Mouse (Mus musculus): ENCODE data around the gene Supt6. TPM values are rescaled to one million over a fixed set of nuclear protein-coding genes. Genes with fewer than 3 reads are reported as not detected.

The Supt6 gene
- total and polyA plus RNA-seq, 2 experiments from 2014 or later, result 19.4 to 37.6 TPM

DNA sequence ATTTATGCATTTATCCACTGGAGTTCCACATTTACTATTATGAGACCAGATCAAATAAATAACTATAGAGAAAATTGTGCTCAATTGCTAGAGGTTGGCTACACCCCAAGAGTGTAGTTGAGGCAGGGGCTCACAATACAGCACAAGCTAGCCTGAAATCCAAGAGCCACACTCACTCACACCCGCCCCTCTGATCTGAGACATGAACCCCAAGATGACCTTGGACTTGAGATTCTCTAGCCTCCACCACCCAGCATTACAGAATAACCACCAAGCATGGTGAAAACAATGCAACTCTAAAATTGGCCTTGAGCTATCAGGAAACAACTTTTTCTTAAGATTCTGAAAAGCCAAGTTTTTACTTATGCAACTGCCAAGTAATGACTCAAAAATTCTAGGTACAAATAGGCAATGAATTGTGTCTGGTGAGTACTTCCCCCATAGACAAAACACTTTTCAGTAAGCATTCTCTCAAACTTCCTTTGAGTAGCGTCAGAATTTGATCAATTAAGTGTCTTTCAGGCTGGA is 63.9 kb downstream of the Supt6 start:
- WGBS, result 42% methylated on average over 2 of the region's 2 CpGs
- Histone ChIP-seq H3K36me3 (ENCODE audit: insufficient read depth, low read length) (peaks cover 19% of the 10 kb centered on the region), H3K9ac (replicated peaks; ENCODE audit: low read length, poor library complexity, severe bottlenecking) (no peak overlapping the region), H3K27me3 (ENCODE audit: insufficient read depth, low read length) (no peaks in the 10 kb centered on the region), H3K27ac (ENCODE audit: low read depth, low read length) (no peak overlapping the region), H3K9me3 (ENCODE audit: low read length) (no peaks in the 10 kb centered on the region), H3K4me2 (ENCODE audit: low read depth, low read length, poor library complexity, severe bottlenecking) (peak overlapping the region; percentile 65), H3K4me1 (ENCODE audit: insufficient read depth, low read length) (peaks cover 11% of the 10 kb centered on the region; the same call in 1 of the 2 replicates), H3K4me3 (ENCODE audit: low read depth, low read length) (peak overlapping the region; percentile 82)
- ATAC-seq (ENCODE audit: low FRiP score), result no peak
- no peak for DNase-seq (ENCODE audit: low spot score)
- TF ChIP-seq CTCF (IDR thresholded peaks at IDR 0.05), result no peak

DNA sequence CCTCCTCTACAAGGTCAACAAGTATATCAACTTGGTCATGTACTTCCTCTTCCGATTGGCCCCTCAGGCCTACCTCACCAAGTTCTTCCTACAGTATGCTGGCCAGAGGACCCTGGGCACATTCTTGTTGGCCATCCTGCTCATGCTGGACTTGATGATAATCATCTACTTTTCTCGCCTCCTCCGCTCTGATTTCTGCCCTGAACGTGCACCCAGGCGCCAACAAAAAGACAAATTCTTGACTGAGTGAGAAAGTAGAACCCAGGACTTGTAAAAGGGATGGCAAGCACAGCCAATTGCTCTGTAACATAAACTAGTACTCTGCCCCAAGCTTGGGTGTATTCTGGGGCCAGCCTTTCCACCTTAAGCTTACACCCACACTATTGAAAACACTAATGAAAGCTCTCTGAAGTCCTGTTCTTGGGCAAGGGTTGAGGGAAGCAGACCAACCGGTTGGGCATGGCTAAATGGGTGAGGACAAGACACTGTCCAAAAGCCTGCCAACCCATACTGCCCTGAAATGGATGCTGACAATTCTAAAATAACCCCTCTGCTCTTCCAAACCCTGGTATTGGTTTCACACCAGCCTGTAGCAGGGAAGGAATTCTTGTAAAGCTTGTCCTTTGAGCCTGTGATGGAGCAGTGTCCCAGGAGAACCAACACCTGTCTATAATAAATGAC is 65.6 kb downstream of the Supt6 start:
- no peak overlapping the region for H3K4me2 ChIP-seq (ENCODE audit: low read depth, low read length, poor library complexity, severe bottlenecking)
- DNase-seq (ENCODE audit: low spot score), result no peak
- H3K9ac ChIP-seq (replicated peaks; ENCODE audit: low read length, poor library complexity, severe bottlenecking), result no peak overlapping the region
- H3K4me3 ChIP-seq (ENCODE audit: low read depth, low read length), result no peak overlapping the region
- H3K27ac ChIP-seq (ENCODE audit: low read depth, low read length), result no peak overlapping the region
- peaks cover 19% of the 10 kb centered on the region for H3K36me3 ChIP-seq (ENCODE audit: insufficient read depth, low read length)
- TF ChIP-seq CTCF (IDR thresholded peaks at IDR 0.05), result no peak
- 80% methylated on average over 6 of the region's 6 CpGs for WGBS
- peaks cover 12% of the 10 kb centered on the region; the same call in 1 of the 2 replicates for H3K4me1 ChIP-seq (ENCODE audit: insufficient read depth, low read length)
- no peaks in the 10 kb centered on the region for H3K9me3 ChIP-seq (ENCODE audit: low read length)
- no peaks in the 10 kb centered on the region for H3K27me3 ChIP-seq (ENCODE audit: insufficient read depth, low read length)
- ATAC-seq (ENCODE audit: low FRiP score), result no peak

DNA sequence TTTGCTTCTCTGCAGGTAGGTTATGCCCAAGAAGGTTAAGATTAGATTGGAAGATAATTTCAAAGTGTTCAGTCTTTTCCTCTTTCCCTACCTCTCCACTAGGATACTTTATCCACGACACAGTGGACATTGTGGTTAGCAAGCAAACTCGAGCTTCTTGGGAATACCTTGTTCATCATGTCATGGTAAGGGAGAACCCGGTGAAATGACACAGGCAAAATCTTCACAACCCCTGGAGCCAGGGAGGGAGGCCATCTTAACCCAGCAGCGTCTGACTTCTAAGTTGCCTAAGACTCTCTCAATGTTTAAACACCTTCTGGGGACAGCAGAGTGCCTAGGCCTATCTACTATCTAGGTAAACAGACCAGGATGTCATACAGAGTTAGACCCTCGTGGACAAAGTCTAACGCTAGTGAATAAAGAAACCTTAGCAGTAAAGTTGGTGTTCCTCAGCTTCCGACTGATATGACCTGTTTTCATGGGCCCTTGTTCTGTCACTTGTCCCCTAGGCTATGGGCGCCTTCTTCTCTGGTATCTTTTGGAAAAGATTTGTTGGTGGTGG is 66.3 kb downstream of the Supt6 start:
- 39% methylated on average over 8 of the region's 8 CpGs for WGBS
- ATAC-seq (ENCODE audit: low FRiP score), result no peak
- Histone ChIP-seq H3K9ac (replicated peaks; ENCODE audit: low read length, poor library complexity, severe bottlenecking) (no peak overlapping the region), H3K4me3 (ENCODE audit: low read depth, low read length) (no peak overlapping the region), H3K4me1 (ENCODE audit: insufficient read depth, low read length) (peaks cover 12% of the 10 kb centered on the region; the same call in 1 of the 2 replicates), H3K27ac (ENCODE audit: low read depth, low read length) (no peak overlapping the region), H3K27me3 (ENCODE audit: insufficient read depth, low read length) (no peaks in the 10 kb centered on the region), H3K36me3 (ENCODE audit: insufficient read depth, low read length) (peaks cover 19% of the 10 kb centered on the region), H3K4me2 (ENCODE audit: low read depth, low read length, poor library complexity, severe bottlenecking) (peak overlapping the region; percentile 69), H3K9me3 (ENCODE audit: low read length) (no peaks in the 10 kb centered on the region)
- no peak for DNase-seq (ENCODE audit: low spot score)
- TF ChIP-seq CTCF (IDR thresholded peaks at IDR 0.05), result no peak

DNA sequence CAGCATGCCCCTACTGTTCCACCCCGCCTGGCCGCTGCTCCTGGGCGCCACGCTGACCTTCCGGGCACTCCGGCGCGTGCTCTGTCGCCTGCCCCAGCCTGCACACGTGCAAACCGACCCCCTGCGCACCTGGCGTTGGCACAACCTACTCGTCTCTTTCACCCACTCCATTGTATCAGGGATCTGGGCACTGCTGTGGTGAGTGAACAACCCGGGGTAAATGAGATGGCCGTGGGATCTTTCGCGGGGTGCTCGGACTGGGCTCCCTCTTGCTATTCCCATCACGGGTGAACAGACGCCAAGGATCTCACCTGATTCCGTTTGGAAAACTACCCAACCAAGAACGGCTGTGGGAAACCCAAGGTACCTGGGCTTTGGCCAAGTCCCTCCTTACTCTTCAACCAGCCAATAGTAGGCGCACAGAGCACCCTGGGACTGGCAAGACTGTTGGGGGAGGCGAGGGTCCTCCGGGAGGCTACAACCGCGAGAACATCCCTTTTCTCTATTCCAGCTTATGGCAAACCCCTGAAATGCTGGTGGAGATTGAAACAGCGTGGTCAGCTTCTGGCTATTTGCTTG is 66.8 kb downstream of the Supt6 start:
- ATAC-seq (ENCODE audit: low FRiP score), result peak; percentile 29; the same call in 1 of the 2 replicates
- DNase-seq (ENCODE audit: low spot score), result peak; percentile 86
- no peak; the same call in 1 of the 2 replicates for TF ChIP-seq CTCF (IDR thresholded peaks at IDR 0.05)
- no peaks in the 10 kb centered on the region for H3K27me3 ChIP-seq (ENCODE audit: insufficient read depth, low read length)
- H3K4me3 ChIP-seq (ENCODE audit: low read depth, low read length), result peak overlapping the region; percentile 62
- no peaks in the 10 kb centered on the region for H3K9me3 ChIP-seq (ENCODE audit: low read length)
- H3K27ac ChIP-seq (ENCODE audit: low read depth, low read length), result peak overlapping the region; percentile 69
- peak overlapping the region; percentile 69 for H3K4me2 ChIP-seq (ENCODE audit: low read depth, low read length, poor library complexity, severe bottlenecking)
- H3K36me3 ChIP-seq (ENCODE audit: insufficient read depth, low read length), result peaks cover 19% of the 10 kb centered on the region
- H3K4me1 ChIP-seq (ENCODE audit: insufficient read depth, low read length), result peaks cover 12% of the 10 kb centered on the region; the same call in 1 of the 2 replicates
- H3K9ac ChIP-seq (replicated peaks; ENCODE audit: low read length, poor library complexity, severe bottlenecking), result peak overlapping the region; percentile 51
- 5% methylated on average over 28 of the region's 29 CpGs for WGBS

DNA sequence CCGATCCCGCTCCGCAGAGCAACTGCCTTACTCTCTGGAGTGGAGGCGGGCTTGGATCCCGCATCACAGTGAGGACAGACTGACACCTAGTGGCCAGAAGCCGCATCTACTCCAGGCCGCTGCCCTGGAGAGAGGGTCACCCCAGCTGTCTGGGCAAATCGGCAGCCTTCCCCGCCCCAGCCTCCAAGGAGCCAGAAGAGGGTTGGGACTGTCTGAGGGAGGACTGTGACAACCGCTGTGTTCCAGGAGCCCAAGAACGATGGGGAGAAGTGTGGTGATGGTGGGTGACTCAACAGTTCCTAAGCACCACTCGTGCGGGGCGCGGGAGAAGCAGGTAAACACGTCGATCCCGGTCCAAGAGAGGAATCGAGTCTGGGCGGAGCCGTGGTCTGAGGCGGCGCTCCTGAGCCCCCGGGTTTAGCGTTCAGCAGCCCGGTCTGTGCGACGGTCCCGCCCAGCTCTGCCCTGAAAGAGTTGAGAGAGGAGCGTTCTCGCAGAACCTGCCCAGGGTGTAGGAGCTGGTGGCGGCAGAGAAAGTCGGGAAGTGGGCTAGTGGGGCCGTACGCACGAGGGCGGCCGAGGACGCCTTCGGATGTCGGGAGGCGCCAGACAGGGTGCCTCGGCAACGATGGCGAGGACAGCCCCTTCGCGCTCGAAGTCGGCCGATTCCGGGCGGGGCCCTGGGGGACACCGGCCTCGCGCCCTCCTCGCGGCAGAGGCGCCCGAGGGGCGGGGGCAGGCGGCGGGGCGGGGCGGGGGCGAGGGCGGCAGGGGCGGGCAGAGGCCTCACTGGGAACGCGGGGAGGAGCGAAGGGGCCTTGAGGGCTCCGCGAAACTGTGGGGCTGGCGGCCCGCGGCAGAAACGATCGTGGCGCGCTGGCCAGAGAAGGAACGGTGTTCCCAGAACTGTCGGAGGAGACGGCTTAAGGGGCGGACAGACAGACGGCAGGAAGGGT is 67.6 kb downstream of the Supt6 start:
- Histone ChIP-seq H3K9ac (replicated peaks; ENCODE audit: low read length, poor library complexity, severe bottlenecking) (peak overlapping the region; percentile 51), H3K4me2 (ENCODE audit: low read depth, low read length, poor library complexity, severe bottlenecking) (peak overlapping the region; percentile 69), H3K27ac (ENCODE audit: low read depth, low read length) (peak overlapping the region; percentile 69), H3K4me3 (ENCODE audit: low read depth, low read length) (peak overlapping the region; percentile 62), H3K36me3 (ENCODE audit: insufficient read depth, low read length) (peaks cover 19% of the 10 kb centered on the region), H3K4me1 (ENCODE audit: insufficient read depth, low read length) (peaks cover 12% of the 10 kb centered on the region; the same call in 1 of the 2 replicates), H3K9me3 (ENCODE audit: low read length) (no peaks in the 10 kb centered on the region), H3K27me3 (ENCODE audit: insufficient read depth, low read length) (no peaks in the 10 kb centered on the region)
- DNase-seq (ENCODE audit: low spot score) (peak; percentile 95), ATAC-seq (ENCODE audit: low FRiP score) (peak; percentile 83)
- under 1% methylated on average over 61 of the region's 84 CpGs for WGBS
- TF ChIP-seq CTCF (IDR thresholded peaks at IDR 0.05), result peak; percentile 100
